Mouse (Mus musculus) liver, embryonic 13.5 days (tissue): ENCODE measurements at regions not wholly inside any gene's neighbourhood (a gene's known extent, or its start where the extent isn't known, plus 50 kb on each side); places are given as distances from the start of the nearest gene placed in this dataset.

ENCODE experiments used
- ATAC-seq: fragments of 200-750 bp; cut with Nextera tagmentation; 2 replicates; pipeline ENCODE4 v1.8.0; 2017; ENCODE audit warnings: low read depth, mild to moderate bottlenecking, moderate number of reproducible peaks, moderate library complexity
- DNase-seq: peaks from one replicate; pipeline ENCODE4 v3.0.0; 2022
- H3K27ac ChIP-seq: fragments of 300-500 bp; sonication (generic); 2 replicates; pipeline ENCODE4 v1.5.1; 2015; ENCODE audit warnings: moderate library complexity, mild to moderate bottlenecking, inconsistent platforms
- H3K27me3 ChIP-seq: fragments of 300-500 bp; sonication (generic); 2 replicates; pipeline ENCODE4 v1.6.1; 2015; ENCODE audit warnings: mild to moderate bottlenecking, inconsistent platforms
- H3K36me3 ChIP-seq: fragments of 300-500 bp; sonication (generic); 2 replicates; pipeline ENCODE4 v1.6.1; 2015; ENCODE audit warnings: mild to moderate bottlenecking, inconsistent platforms
- H3K4me1 ChIP-seq: fragments of 300-500 bp; sonication (generic); replicated peaks from 2 replicates; pipeline ENCODE4 v1.6.1; 2015; ENCODE audit warnings: inconsistent platforms
- H3K4me2 ChIP-seq: fragments of 300-500 bp; sonication (generic); 2 replicates; pipeline ENCODE4 v1.6.1; 2015; ENCODE audit warnings: inconsistent platforms, mild to moderate bottlenecking, moderate library complexity
- H3K4me3 ChIP-seq: fragments of 300-500 bp; sonication (generic); replicated peaks from 2 replicates; pipeline ENCODE4 v1.5.1; 2015; ENCODE audit warnings: mild to moderate bottlenecking, inconsistent platforms
- H3K9ac ChIP-seq: fragments of 300-500 bp; sonication (generic); 2 replicates; pipeline ENCODE4 v1.6.1; 2015; ENCODE audit warnings: mild to moderate bottlenecking, inconsistent platforms
- H3K9me3 ChIP-seq: fragments of 300-500 bp; sonication (generic); replicated peaks from 2 replicates; pipeline ENCODE4 v1.6.1; 2016; ENCODE audit warnings: inconsistent platforms
- WGBS: fragments of 180-500 bp; shearing (Covaris S2); methylation state at CpG from one replicate; pipeline ENCODE4 v1.1.7; 2015; ENCODE audit not compliant: insufficient replicate concordance; 5-methylcytosine and 5-hydroxymethylcytosine counted together

DNA sequence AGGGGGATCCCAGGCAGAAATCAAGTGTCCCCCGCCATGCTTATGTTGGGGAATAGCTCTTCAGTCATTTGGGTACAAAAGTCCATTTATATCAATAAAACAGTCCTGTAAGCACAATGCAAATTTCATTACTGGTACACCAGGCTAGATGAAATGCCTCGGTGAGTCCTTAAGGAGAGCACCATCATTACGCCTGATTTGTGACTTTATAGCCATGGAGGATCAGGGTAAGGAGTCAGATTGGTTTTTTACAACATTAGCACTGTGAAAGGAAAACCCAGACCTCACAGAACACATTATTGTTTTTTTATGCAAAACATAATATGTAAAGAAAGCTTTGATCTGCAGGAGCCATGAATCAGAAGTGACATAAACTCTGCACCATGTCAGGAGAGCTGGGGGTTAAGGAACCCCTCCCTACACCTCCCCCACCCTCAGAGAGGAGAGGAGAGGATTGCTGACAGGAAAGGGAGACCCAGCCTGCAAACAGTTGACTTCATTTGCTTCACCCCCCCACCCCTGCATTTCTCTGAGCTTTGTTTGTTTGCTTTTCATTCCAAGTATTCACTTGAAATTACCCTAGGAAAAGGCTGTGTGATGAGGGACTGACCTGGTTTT is 2756.6 kb upstream of the Lrrc6 start:
- Histone ChIP-seq H3K27me3 (no peaks in the 10 kb centered on the region), H3K4me2 (no peak overlapping the region), H3K36me3 (no peaks in the 10 kb centered on the region), H3K4me1 (no peaks in the 10 kb centered on the region), H3K4me3 (no peak overlapping the region), H3K27ac (no peak overlapping the region), H3K9ac (no peak overlapping the region), H3K9me3 (no peaks in the 10 kb centered on the region)
- no peak for ATAC-seq
- WGBS: 55% methylated on average over 3 of the region's 3 CpGs
- DNase-seq: no peak

DNA sequence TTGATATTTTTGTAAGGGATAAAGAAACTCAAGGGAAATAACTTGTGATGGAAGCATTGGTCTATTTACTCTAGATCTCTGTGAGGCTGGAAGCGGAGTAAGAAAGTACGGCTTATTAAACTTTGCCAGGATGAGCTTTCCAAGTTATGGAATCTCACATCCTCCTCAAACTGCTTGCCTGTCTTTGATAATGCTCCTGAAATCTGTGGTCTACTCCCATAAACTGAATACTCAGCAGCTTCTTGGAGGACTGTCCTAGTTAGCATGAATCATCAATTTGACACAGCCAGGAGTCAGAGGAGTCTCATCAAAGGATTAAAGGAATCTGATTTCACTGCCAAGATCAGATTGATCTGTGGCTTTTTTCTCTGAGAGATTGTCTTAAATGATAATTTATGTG is 2753.0 kb upstream of the Lrrc6 start:
- H3K9ac ChIP-seq: no peak overlapping the region
- H3K4me3 ChIP-seq: no peak overlapping the region
- ATAC-seq: no peak
- H3K27me3 ChIP-seq: no peaks in the 10 kb centered on the region
- no peak for DNase-seq
- H3K4me1 ChIP-seq: no peaks in the 10 kb centered on the region
- H3K4me2 ChIP-seq: no peak overlapping the region
- H3K36me3 ChIP-seq: no peaks in the 10 kb centered on the region
- H3K9me3 ChIP-seq: no peaks in the 10 kb centered on the region
- 69% methylated on average over 2 of the region's 2 CpGs for WGBS
- no peak overlapping the region for H3K27ac ChIP-seq

DNA sequence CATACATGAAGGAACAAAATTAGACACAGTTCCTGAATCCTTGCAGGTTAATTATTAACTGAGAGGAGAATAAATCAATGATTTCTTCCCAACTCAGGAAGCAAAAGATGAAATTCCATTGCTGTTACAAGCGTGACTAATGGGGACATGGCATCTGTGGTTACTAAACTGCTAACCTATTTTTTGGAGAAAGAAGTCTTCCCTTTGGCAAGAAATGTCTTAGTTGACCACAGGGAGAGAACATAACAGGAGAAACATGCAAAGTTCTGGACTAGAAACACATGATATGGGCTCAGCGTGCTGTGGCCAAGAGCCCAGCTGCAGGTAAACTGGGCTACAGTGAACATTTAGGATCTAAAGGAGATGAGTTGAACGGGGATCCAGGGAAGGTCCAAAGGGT is 2751.4 kb upstream of the Lrrc6 start:
- 55% methylated on average over 3 of the region's 3 CpGs for WGBS
- no peak overlapping the region for H3K9ac ChIP-seq
- ATAC-seq (no peak), DNase-seq (no peak)
- H3K27ac ChIP-seq: no peak overlapping the region
- no peaks in the 10 kb centered on the region for H3K9me3 ChIP-seq
- no peak overlapping the region for H3K4me2 ChIP-seq
- H3K27me3 ChIP-seq: no peaks in the 10 kb centered on the region
- H3K4me3 ChIP-seq: no peak overlapping the region
- H3K36me3 ChIP-seq: no peaks in the 10 kb centered on the region
- no peaks in the 10 kb centered on the region for H3K4me1 ChIP-seq

DNA sequence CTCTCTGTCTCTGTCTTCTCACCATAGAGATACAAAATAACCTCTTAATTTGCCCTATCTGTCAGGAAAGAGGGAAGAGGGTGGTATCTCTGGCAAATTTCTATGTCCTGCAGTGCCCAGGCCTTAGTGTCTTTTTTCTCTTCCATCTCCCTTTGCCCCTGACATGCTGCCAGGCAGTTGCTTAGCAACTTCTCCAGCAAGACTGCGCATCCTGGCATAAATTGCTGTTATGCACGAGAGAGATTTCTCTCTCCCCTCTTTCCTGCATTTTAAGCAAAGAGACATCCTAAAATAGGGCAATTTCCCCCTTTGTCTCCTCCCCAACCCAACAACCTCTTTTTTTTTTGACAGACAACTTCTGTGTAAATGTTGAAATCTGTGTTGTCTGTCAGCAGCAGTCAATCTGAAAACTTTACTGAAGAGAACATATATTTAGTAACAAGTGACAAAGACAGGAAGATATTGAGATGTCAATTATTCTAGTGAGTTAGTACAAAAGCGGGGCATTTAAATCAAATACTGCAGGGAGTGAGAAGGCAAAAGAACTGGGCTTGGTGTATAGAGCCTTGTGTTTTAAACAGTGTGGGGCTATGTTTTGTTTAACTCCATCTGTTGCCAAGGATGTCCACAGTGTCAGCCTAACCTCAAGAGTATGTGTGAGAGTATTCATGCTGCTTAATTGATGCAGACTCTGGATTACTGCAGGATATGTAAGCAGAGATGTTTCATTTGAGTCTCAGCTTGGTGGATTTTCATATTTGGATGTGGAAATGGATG is 2745.7 kb upstream of the Lrrc6 start:
- Histone ChIP-seq H3K4me1 (no peaks in the 10 kb centered on the region), H3K36me3 (no peaks in the 10 kb centered on the region), H3K27ac (no peak overlapping the region), H3K4me3 (no peak overlapping the region), H3K9ac (no peak overlapping the region), H3K4me2 (no peak overlapping the region), H3K9me3 (no peaks in the 10 kb centered on the region), H3K27me3 (no peaks in the 10 kb centered on the region)
- no peak for ATAC-seq
- WGBS: 48% methylated on average over 3 of the region's 3 CpGs
- no peak for DNase-seq

DNA sequence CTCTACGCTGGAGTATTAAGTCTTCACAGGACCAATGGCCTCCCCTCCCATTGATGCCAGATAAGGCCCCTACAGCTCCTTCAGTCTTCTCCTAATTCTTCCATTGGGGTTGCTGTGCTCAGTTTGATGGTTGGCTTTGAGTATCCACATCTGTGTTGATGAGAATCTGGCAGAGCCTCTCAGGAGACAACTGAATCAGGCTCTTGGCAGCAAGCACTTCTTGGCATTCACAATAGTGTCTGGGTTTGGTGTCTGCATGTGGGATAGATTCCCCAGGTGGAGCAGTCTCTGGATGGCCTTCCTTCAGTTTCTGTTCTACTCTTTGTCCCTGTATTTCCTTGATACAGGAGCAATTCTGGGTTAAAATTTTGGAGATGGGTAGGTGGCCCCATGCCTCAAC is 2734.6 kb upstream of the Lrrc6 start:
- 70% methylated on average over 1 of the region's 1 CpGs for WGBS
- Histone ChIP-seq H3K9ac (no peak overlapping the region), H3K9me3 (no peaks in the 10 kb centered on the region), H3K27me3 (no peaks in the 10 kb centered on the region), H3K36me3 (no peaks in the 10 kb centered on the region), H3K27ac (no peak overlapping the region), H3K4me2 (no peak overlapping the region), H3K4me1 (no peaks in the 10 kb centered on the region), H3K4me3 (no peak overlapping the region)
- ATAC-seq: no peak
- DNase-seq: no peak

DNA sequence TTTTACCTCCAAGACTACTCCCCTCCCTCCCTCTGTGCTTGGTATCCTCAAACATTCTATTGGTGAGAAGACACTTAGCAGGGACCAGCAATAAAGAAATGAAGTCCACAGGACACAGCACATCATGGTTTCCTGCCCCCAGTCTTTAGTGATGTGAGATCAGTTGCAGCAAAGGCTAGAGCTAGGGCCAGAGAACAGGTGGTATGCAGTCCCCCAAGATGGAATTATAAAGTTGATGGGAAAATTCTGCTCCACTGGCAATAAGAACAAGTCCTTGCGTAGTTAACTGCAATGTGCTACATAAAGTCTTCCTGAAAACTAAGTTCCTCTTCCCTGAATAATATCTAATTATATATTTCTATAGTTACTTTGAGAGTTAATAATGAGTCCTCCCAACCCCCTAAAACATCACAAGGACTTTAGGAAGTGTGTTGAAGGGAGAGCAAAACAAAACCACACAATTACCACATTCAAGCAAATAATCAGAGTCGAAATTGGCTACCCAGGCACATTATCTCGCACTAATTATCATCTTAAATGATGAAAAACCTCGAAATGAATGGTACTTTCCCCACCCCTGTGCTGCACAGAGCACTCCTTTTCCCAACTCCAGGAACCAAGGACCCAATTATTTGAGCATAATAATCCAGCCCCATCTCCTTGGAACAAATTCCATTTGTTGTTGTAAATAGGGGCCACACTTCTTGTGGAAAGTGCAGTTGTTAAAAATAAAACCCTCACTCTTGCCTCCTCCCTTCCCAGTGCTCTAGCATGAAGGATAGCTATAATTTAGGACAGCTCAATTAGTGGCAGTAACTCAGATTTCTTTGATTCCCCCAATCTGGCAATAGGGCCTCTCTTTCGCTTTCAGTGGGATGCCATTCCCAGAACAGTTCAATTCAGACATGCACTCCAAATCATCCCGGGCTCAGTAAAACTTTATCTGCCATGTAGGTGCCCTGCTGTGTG is 2724.2 kb upstream of the Lrrc6 start:
- no peak for DNase-seq
- H3K4me3 ChIP-seq: no peak overlapping the region
- no peaks in the 10 kb centered on the region for H3K27me3 ChIP-seq
- no peak overlapping the region for H3K9ac ChIP-seq
- H3K36me3 ChIP-seq: no peaks in the 10 kb centered on the region
- no peak overlapping the region for H3K27ac ChIP-seq
- ATAC-seq: no peak
- 55% methylated on average over 6 of the region's 6 CpGs for WGBS
- no peaks in the 10 kb centered on the region for H3K9me3 ChIP-seq
- H3K4me1 ChIP-seq: no peaks in the 10 kb centered on the region
- H3K4me2 ChIP-seq: no peak overlapping the region

DNA sequence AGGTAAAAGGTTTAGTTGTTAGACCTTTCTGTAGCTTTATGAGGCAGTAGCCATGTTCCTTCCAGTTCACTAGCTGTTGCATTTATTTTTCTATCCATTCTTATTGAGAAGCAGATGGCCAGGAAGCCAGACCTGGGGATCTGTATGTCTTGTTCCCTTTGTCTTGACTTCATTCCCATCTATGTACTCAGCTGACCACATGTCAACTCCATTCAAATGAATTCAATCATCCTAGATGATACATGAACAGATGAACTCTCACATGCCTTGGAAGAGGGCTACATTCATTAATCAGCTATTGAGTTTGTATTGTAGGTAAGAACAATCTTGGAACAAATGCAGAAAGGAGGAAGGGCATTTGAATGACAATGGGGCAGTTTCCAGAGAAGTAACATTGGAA is 2722.7 kb upstream of the Lrrc6 start:
- Histone ChIP-seq H3K9me3 (no peaks in the 10 kb centered on the region), H3K9ac (no peak overlapping the region), H3K4me1 (no peaks in the 10 kb centered on the region), H3K4me3 (no peak overlapping the region), H3K4me2 (no peak overlapping the region), H3K27ac (no peak overlapping the region), H3K36me3 (no peaks in the 10 kb centered on the region), H3K27me3 (no peaks in the 10 kb centered on the region)
- ATAC-seq (no peak), DNase-seq (no peak)

DNA sequence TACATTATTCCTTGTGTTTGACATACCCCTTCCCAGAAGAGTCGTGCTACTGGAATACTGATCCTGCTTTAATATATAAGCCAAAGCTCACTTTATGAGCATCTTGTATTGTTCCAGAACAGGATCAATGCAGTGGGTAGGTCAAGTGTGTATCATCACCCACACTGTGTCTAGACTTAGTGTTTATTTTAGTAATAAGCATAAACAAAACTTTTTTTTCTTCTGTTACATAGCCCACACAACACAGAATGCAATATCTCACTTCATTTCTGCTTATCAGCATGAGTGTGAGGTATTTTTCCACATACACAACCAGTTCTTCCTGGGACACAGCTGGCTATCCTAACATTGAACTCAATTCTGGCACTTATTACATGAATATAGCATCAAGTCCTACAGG is 2721.7 kb upstream of the Lrrc6 start:
- H3K27me3 ChIP-seq: no peaks in the 10 kb centered on the region
- WGBS: 54% methylated on average over 1 of the region's 1 CpGs
- DNase-seq: no peak
- no peak overlapping the region for H3K4me2 ChIP-seq
- H3K36me3 ChIP-seq: no peaks in the 10 kb centered on the region
- no peak overlapping the region for H3K4me3 ChIP-seq
- no peak for ATAC-seq
- no peak overlapping the region for H3K9ac ChIP-seq
- no peak overlapping the region for H3K27ac ChIP-seq
- H3K9me3 ChIP-seq: no peaks in the 10 kb centered on the region
- H3K4me1 ChIP-seq: no peaks in the 10 kb centered on the region
